Mouse (Mus musculus) ES-Bruce4 (cell line): Measurements from ENCODE around the gene Plxna4.

ENCODE experiments used
- CTCF ChIP-seq: IDR thresholded peaks from one replicate; pipeline ENCODE4 v1.8.1; 2011; ENCODE audit warnings: low read depth, low read length
- POLR2A ChIP-seq: IDR thresholded peaks from one replicate; pipeline ENCODE4 v1.8.1; 2011; ENCODE audit warnings: low read length; ENCODE audit not compliant: insufficient read depth

GRCm38 (mm10) chr6:32586821-32587135 is 1.2 kb downstream of the Plxna4 start:
- no peak for TF ChIP-seq CTCF
- TF ChIP-seq POLR2A, result no peak
